Mouse (Mus musculus): ENCODE data around the gene Sik2.

DNA sequence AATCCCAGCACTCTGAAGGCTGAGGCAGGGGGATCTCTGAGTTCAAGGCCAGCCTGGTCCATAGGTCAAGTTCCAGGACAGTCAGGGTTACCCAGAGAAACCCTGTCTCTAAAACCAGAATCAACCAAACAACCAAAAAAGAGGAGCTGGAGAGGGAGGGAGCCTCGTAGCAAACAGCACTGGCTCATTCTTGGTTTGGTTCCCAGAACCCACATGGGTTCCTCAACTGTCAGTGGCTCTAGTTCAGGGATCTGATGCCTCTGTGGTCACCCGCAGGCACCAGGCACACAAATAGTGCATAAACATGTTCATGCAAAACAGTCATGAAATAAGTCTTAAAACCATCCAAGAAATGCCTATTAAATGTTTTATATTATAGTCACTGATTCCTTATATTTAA is 140.7 kb downstream of the Sik2 start:
- TF ChIP-seq CTCF (IDR thresholded peaks at IDR 0.05; ENCODE audit: low read depth, low read length) = no peak
- no peak for TF ChIP-seq POLR2A (IDR thresholded peaks at IDR 0.05; ENCODE audit: borderline replicate concordance, low read depth, low read length)

Data from bone marrow macrophage, adult 2 months (primary cell).